Mouse (Mus musculus) CD4-positive, CD25-positive, alpha-beta regulatory T cell, adult 4 months (primary cell): Measurements from ENCODE around the gene Oprd1. TPM values are rescaled to one million over a fixed set of nuclear protein-coding genes. Genes with fewer than 3 reads are reported as not detected.

Experiments used
- ATAC-seq: one replicate; pipeline ENCODE4 v1.8.0; 2017
- polyA plus RNA-seq, 2 experiments: library from polyadenylated mRNA; unstranded; fragments of 100-300 nt; shearing (Covaris generic); gene quantifications; one replicate each; pipeline ENCODE4 v1.2.1; 2017

Gene Oprd1
- polyA plus RNA-seq, 2 experiments from 2014 or later: not detected

- ATAC-seq: no peak
Observed at GRCm38 (mm10) chr4:132078296-132078714, 66.0 kb downstream of the Oprd1 start.

GRCm38 (mm10) chr4:132077445-132077844 lies 66.8 kb downstream of the Oprd1 start:
- no peak for ATAC-seq

- ATAC-seq: no peak
Observed at GRCm38 (mm10) chr4:132076480-132077405, 67.5 kb downstream of the Oprd1 start.

GRCm38 (mm10) chr4:132075796-132076195 lies 68.5 kb downstream of the Oprd1 start:
- ATAC-seq: no peak

- ATAC-seq: peak; percentile 97
Observed at GRCm38 (mm10) chr4:132074933-132075769, 69.1 kb downstream of the Oprd1 start, which contains the start of gene Epb41. TSS of gene Epb41 (minus strand) at chr4:132075321.

- peak; percentile 19 for ATAC-seq
Observed at GRCm38 (mm10) chr4:132074077-132074932, 70.0 kb downstream of the Oprd1 start, which contains the start of gene Gm10300. TSS of gene Gm10300 (plus strand) at chr4:132074697.

GRCm38 (mm10) chr4:132072946-132073345 lies 71.3 kb downstream of the Oprd1 start:
- no peak for ATAC-seq

- ATAC-seq: no peak
Observed at GRCm38 (mm10) chr4:132072156-132072555, 72.1 kb downstream of the Oprd1 start.

GRCm38 (mm10) chr4:132071674-132072073 lies 72.6 kb downstream of the Oprd1 start:
- no peak for ATAC-seq

GRCm38 (mm10) chr4:132067938-132068235 lies 76.4 kb downstream of the Oprd1 start:
- ATAC-seq: no peak

GRCm38 (mm10) chr4:132067112-132067937 lies 77.0 kb downstream of the Oprd1 start:
- no peak for ATAC-seq

- ATAC-seq: no peak
Observed at GRCm38 (mm10) chr4:132066101-132066773, 78.0 kb downstream of the Oprd1 start.

- ATAC-seq: no peak
Observed at GRCm38 (mm10) chr4:132065578-132065977, 78.7 kb downstream of the Oprd1 start.

- no peak for ATAC-seq
Observed at GRCm38 (mm10) chr4:132064550-132064949, 79.7 kb downstream of the Oprd1 start.

GRCm38 (mm10) chr4:132062934-132063884 lies 81.1 kb downstream of the Oprd1 start:
- ATAC-seq: no peak

GRCm38 (mm10) chr4:132062289-132062688 lies 82.0 kb downstream of the Oprd1 start:
- no peak for ATAC-seq
